In the genomic region with DNA sequence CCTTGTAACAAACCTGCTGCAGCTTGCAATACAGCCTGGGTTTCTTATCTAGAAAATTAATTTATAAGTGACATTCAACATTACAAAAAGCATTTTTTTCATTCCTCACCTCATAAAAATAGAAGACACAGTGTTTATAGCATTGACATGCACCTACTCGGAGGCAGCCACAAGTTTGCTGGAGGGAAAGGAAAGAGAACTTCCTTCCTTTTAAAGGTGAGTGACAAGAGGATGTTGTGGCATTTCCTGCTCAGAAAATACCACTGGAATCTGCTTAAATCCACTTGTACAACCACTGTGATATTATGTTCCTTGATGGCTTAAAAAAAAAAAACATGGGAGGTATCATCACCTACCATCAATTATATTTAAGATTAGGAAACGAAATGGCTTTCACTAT, we compare ENCODE assay signal across 22 mouse cellular contexts.
DNase-seq lines count a peak whose midpoint lies in the region; ATAC-seq and TF ChIP-seq lines count a peak whose summit lies in the region.
"Had no signal": no experiment of that assay in that cellular context is flagged by ENCODE, and none has a peak within 500 bp of the region (broad histone marks: within the 10 kb centered on the region; RNA-seq: fewer than 3 reads in every experiment).

No protein-coding gene starts in this region.

- H3K27me3 ChIP-seq in kidney, adult 2 months (replicated peaks; ENCODE audit: control insufficient read depth, insufficient read depth, low read length): no peaks in the 10 kb centered on the region
- H3K27me3 ChIP-seq: CH12.LX had no signal

- no peak for TF ChIP-seq CTCF in kidney, adult 2 months (conservative IDR thresholded peaks at IDR 0.05; ENCODE audit: insufficient read depth, insufficient read length, low read depth, low read length)

- peak; percentile 60 to 69; a peak in 3 of 4 replicates for ATAC-seq in hematopoietic stem cell, adult 5-6 weeks (replicated peaks in 1 of 2; ENCODE audit: insufficient read depth in 1 of 2, low FRiP score in 2 of 2, low TSS enrichment in 1 of 2, low read depth in 1 of 2, poor library complexity in 2 of 2, severe bottlenecking in 2 of 2)
- ATAC-seq: activated CD4-positive, CD25-positive, alpha-beta regulatory T cell, adult 4 months; CD4-positive, CD25-positive, alpha-beta regulatory T cell, adult 4 months; Patski had no signal

- no peak overlapping the region for H3K4me3 ChIP-seq in kidney, adult 2 months (ENCODE audit: insufficient read depth, low read depth, low read length)

- DNase-seq in kidney, adult 2 months: peak; percentile 6
- no peak for DNase-seq in kidney, adult 11 months
- peak; percentile 47 for DNase-seq in 416B (ENCODE audit: low read depth)
- DNase-seq in adrenal gland, postnatal 14 days: no peak
- no peak for DNase-seq in left cerebral cortex, adult 9 months (ENCODE audit: low spot score in 2 of 2)
- DNase-seq: adrenal gland, adult 2 months; adrenal gland, adult 8-10 months; adrenal gland, postnatal 10 days; adrenal gland, postnatal 25 days; adrenal gland, postnatal 36 days; B cell, adult 2 months; cerebellum, adult 11 months; cerebellum, adult 11-12 months; cerebellum, adult 18-20 months; cerebellum, adult 2 months; cerebellum, adult 8-10 months had no signal

- H3K4me1 ChIP-seq in kidney, adult 2 months (ENCODE audit: control insufficient read depth, insufficient read depth, low read length): no peaks in the 10 kb centered on the region

- no peak for TF ChIP-seq POLR2A in kidney, adult 2 months (IDR thresholded peaks at IDR 0.05; ENCODE audit: low read depth, low read length)

- no peak overlapping the region for H3K27ac ChIP-seq in kidney, adult 2 months (ENCODE audit: insufficient read depth, low read depth, low read length)

- no peaks in the 10 kb centered on the region for H3K36me3 ChIP-seq in kidney, adult 2 months (ENCODE audit: control insufficient read depth, insufficient read depth, low read length)
- H3K36me3 ChIP-seq: G1E had no signal

- 61% methylated on average over 2 of the region's 2 CpGs for WGBS in kidney, adult 2 months

Comparison
In these comparisons a context has a peak if more than half of its experiments do, and no peak if none do; other contexts are left out.
1. DNase-seq: peak in kidney, adult 2 months (single experiment) and 416B (single experiment); none in kidney, adult 11 months (single experiment), adrenal gland, postnatal 14 days (single experiment) and left cerebral cortex, adult 9 months (0 of 2).